Mouse (Mus musculus) cerebellum, adult 2 months (tissue): Measurements from ENCODE around the gene Large1.

ENCODE experiments used
- CTCF ChIP-seq: fragments of 200-500 bp; IDR thresholded peaks from 2 replicates; pipeline ENCODE4 v1.5.1; 2011; ENCODE audit warnings: low read depth, mild to moderate bottlenecking, control low read depth, low read length, moderate library complexity, borderline replicate concordance; ENCODE audit not compliant: insufficient read depth
- POLR2A ChIP-seq: fragments of 200-500 bp; IDR thresholded peaks from 2 replicates; pipeline ENCODE4 v1.6.1; 2011; ENCODE audit warnings: low read length, control low read depth, borderline replicate concordance; ENCODE audit not compliant: insufficient read depth

DNA sequence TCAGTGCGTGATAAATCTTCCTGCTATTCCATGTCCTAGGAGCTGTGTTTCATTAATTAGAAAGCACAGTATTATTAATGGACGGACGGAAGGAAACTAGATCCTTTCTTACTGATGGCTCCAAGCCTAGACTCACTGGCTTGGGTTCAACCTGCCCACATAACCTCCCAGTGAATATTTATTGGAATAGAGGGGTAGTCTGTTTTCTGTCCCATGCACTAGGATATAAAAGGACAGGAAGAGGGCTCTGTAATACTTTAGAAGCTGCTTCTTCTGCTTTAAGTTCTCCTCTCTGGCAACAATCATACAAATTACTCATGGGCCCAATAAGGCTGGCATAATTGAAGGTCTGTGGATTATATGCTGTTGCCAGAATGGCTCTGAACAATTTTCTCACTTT, 398.3 kb downstream of the Large1 start:
- TF ChIP-seq CTCF (no peak), POLR2A (no peak)
